Comparison of ENCODE assay signal across 8 mouse cellular contexts in the genomic region with DNA sequence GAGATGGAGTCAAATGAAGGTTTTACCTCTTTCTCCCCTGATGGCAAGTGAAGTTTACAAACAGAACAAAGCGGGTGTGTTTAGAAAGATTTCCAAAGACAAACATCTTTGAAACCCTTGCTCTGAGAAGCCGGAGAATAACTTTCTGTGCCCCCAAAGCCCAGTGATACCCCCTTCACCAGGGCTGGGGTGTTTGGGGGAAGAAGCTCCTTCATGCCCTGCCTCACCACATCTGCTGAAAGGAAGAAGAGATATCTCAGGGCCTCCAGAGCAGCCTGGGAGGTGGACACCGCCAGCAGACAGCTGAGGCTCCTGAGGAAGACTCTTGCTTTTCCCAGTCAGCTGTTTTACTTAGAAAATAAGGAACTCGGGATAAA. TPM values are rescaled to one million over a fixed set of nuclear protein-coding genes. Genes with fewer than 3 reads are reported as not detected.
DNase-seq lines count a peak whose midpoint lies in the region; ATAC-seq and TF ChIP-seq lines count a peak whose summit lies in the region.

No protein-coding gene starts in this region.

- 0 out of 2 replicates have a peak overlapping the region, but pooled peaks have one; percentile 41 for H3K9ac ChIP-seq in heart, embryonic 14.5 days (ENCODE audit: low read length)
- H3K9ac ChIP-seq in MEL (ENCODE audit: control insufficient read depth, low read depth, low read length, poor library complexity, severe bottlenecking): no peak overlapping the region
- no peak overlapping the region for H3K9ac ChIP-seq in forebrain, postnatal 0 days
- peak overlapping the region; percentile 85; the same call in 1 of the 2 replicates for H3K9ac ChIP-seq in midbrain, embryonic 13.5 days (replicated peaks)

- no peak for TF ChIP-seq CTCF in MEL (IDR thresholded peaks at IDR 0.05 in 2 of 3, conservative IDR thresholded peaks at IDR 0.05 in 1 of 3; ENCODE audit: control insufficient read depth in 1 of 3, insufficient read depth in 1 of 3, low read depth in 2 of 3, low read length in 3 of 3, poor library complexity in 1 of 3, severe bottlenecking in 1 of 3)
- TF ChIP-seq CTCF in forebrain, postnatal 0 days (IDR thresholded peaks at IDR 0.05; ENCODE audit: low read depth): no peak

- H3K27me3 ChIP-seq in heart, embryonic 14.5 days (ENCODE audit: control insufficient read depth, insufficient read depth, low read length): no peaks in the 10 kb centered on the region
- peaks cover 0 to 1% of the 10 kb centered on the region in 2 experiments; a peak in 2 of 4 replicates for H3K27me3 ChIP-seq in MEL (ENCODE audit: control insufficient read depth in 1 of 2, insufficient read depth in 2 of 2, low read length in 2 of 2)
- no peaks in the 10 kb centered on the region for H3K27me3 ChIP-seq in forebrain, postnatal 0 days (ENCODE audit: insufficient read depth, low read length)
- H3K27me3 ChIP-seq in midbrain, embryonic 13.5 days: 0 out of 2 replicates have a peak, but pooled peaks cover 7% of the 10 kb centered on the region

- peak overlapping the region in 1 of 2 experiments; percentile 92; a peak in 2 of 4 replicates for H3K4me3 ChIP-seq in heart, embryonic 14.5 days (ENCODE audit: control insufficient read depth in 1 of 2, insufficient read depth in 1 of 2, low read depth in 1 of 2, low read length in 2 of 2)
- H3K4me3 ChIP-seq in MEL (ENCODE audit: control insufficient read depth in 1 of 2, insufficient read depth in 1 of 2, low read depth in 2 of 2, low read length in 2 of 2): no peak overlapping the region
- no peak overlapping the region for H3K4me3 ChIP-seq in forebrain, postnatal 0 days (ENCODE audit: low read depth, low read length)
- peak overlapping the region; percentile 82 for H3K4me3 ChIP-seq in midbrain, embryonic 13.5 days (replicated peaks)

- peaks cover 9 to 23% of the 10 kb centered on the region in 2 experiments; a peak in 3 of 4 replicates for H3K4me1 ChIP-seq in heart, embryonic 14.5 days (ENCODE audit: control insufficient read depth in 2 of 2, insufficient read depth in 2 of 2, low read length in 2 of 2)
- peaks cover 7 to 28% of the 10 kb centered on the region in 2 experiments; a peak in 3 of 4 replicates for H3K4me1 ChIP-seq in MEL (ENCODE audit: control insufficient read depth in 1 of 2, insufficient read depth in 2 of 2, low read length in 2 of 2)
- H3K4me1 ChIP-seq in forebrain, postnatal 0 days (ENCODE audit: insufficient read depth): peaks cover 10% of the 10 kb centered on the region; the same call in 1 of the 2 replicates
- peaks cover 40% of the 10 kb centered on the region for H3K4me1 ChIP-seq in midbrain, embryonic 13.5 days (replicated peaks)

- no peak for ATAC-seq in heart, embryonic 14.5 days (ENCODE audit: insufficient number of reproducible peaks, insufficient read depth, low FRiP score, low read depth)
- no peak for ATAC-seq in forebrain, postnatal 0 days
- no peak for ATAC-seq in midbrain, embryonic 13.5 days

- no peak for TF ChIP-seq RAD21 in MEL (IDR thresholded peaks at IDR 0.05; ENCODE audit: low read depth, low read length)

- no peak for TF ChIP-seq POLR2A in MEL (IDR thresholded peaks at IDR 0.05; ENCODE audit: control insufficient read depth in 1 of 2, insufficient read depth in 1 of 2, low read depth in 1 of 2, low read length in 2 of 2, poor library complexity in 1 of 2)

- H3K9me3 ChIP-seq in heart, embryonic 14.5 days (ENCODE audit: control insufficient read depth, low read length): no peaks in the 10 kb centered on the region
- H3K9me3 ChIP-seq in MEL (replicated peaks; ENCODE audit: insufficient read depth, low read length): no peaks in the 10 kb centered on the region
- H3K9me3 ChIP-seq in forebrain, postnatal 0 days (ENCODE audit: low read length): no peaks in the 10 kb centered on the region
- no peaks in the 10 kb centered on the region for H3K9me3 ChIP-seq in midbrain, embryonic 13.5 days

- H3K4me2 ChIP-seq in heart, embryonic 14.5 days (ENCODE audit: low read length): peak overlapping the region; percentile 95
- peak overlapping the region; percentile 85 for H3K4me2 ChIP-seq in forebrain, postnatal 0 days (ENCODE audit: low read depth)
- H3K4me2 ChIP-seq in midbrain, embryonic 13.5 days (replicated peaks): peak overlapping the region; percentile 76

- 69% methylated on average over 4 of the region's 4 CpGs for WGBS in heart, embryonic 14.5 days
- WGBS in forebrain, postnatal 0 days: 82% methylated on average over 4 of the region's 4 CpGs
- WGBS in midbrain, embryonic 13.5 days: 92% methylated on average over 4 of the region's 4 CpGs

- no peaks in the 10 kb centered on the region for H3K79me2 ChIP-seq in MEL (ENCODE audit: control insufficient read depth, insufficient read depth, low read length, poor library complexity)

- H3K27ac ChIP-seq in heart, embryonic 14.5 days (replicated peaks in 1 of 2; ENCODE audit: control insufficient read depth in 1 of 2, insufficient read depth in 1 of 2, low read depth in 2 of 2, low read length in 2 of 2): no peak overlapping the region
- H3K27ac ChIP-seq in MEL (ENCODE audit: control insufficient read depth, low read depth, low read length): no peak overlapping the region
- no peak overlapping the region for H3K27ac ChIP-seq in forebrain, postnatal 0 days (ENCODE audit: low read depth, low read length)
- no peak overlapping the region for H3K27ac ChIP-seq in midbrain, embryonic 13.5 days

- DNase-seq in heart, adult 8-10 months (ENCODE audit: low spot score): no peak
- DNase-seq in MEL (ENCODE audit: low read depth, low spot score): peak; percentile 26
- DNase-seq in forebrain, postnatal 0 days: no peak
- DNase-seq in embryo, embryonic 10 days (ENCODE audit: low spot score): no peak
- no peak for DNase-seq in urinary bladder, postnatal 4 days (ENCODE audit: low spot score in 2 of 2)
- DNase-seq in cerebellum, postnatal 4 days (ENCODE audit: low spot score in 2 of 2): no peak

- TF ChIP-seq EP300 in MEL (IDR thresholded peaks at IDR 0.05; ENCODE audit: low read depth in 1 of 2, low read length in 2 of 2): 0 out of 4 replicates have a peak, but pooled peaks of 1 of the 2 experiments have one; percentile 29

- no peaks in the 10 kb centered on the region for H3K36me3 ChIP-seq in heart, embryonic 14.5 days (ENCODE audit: control insufficient read depth, insufficient read depth, low read length)
- H3K36me3 ChIP-seq in MEL (ENCODE audit: control insufficient read depth in 1 of 2, insufficient read depth in 2 of 2, low read length in 2 of 2): peaks cover 0 to 24% of the 10 kb centered on the region in 2 experiments; a peak in 2 of 4 replicates
- H3K36me3 ChIP-seq in forebrain, postnatal 0 days (ENCODE audit: insufficient read depth): no peaks in the 10 kb centered on the region
- H3K36me3 ChIP-seq in midbrain, embryonic 13.5 days: no peaks in the 10 kb centered on the region

TF ChIP-seq in MEL, 35 proteins besides CTCF, POLR2A, EP300 and RAD21:
- peak; percentile 56 for TF ChIP-seq ETS1 (IDR thresholded peaks at IDR 0.05; ENCODE audit: low read depth, low read length)
- TF ChIP-seq ELF1 (IDR thresholded peaks at IDR 0.05; ENCODE audit: low read depth, low read length): no peak
- no peak for TF ChIP-seq UBTF (IDR thresholded peaks at IDR 0.05; ENCODE audit: borderline replicate concordance, insufficient read depth, low read depth, low read length)
- no peak for TF ChIP-seq E2F4 (IDR thresholded peaks at IDR 0.05; ENCODE audit: borderline replicate concordance, low read depth, low read length)
- 0 out of 2 replicates have a peak, but pooled peaks have one; percentile 28 for TF ChIP-seq SIN3A (IDR thresholded peaks at IDR 0.05; ENCODE audit: low read length)
- no peak for TF ChIP-seq USF1 (IDR thresholded peaks at IDR 0.05; ENCODE audit: low read depth, low read length)
- TF ChIP-seq USF2 (IDR thresholded peaks at IDR 0.05; ENCODE audit: borderline replicate concordance in 1 of 2, insufficient read depth in 1 of 2, low read depth in 1 of 2, low read length in 2 of 2): no peak
- TF ChIP-seq KAT2A (conservative IDR thresholded peaks at IDR 0.05; ENCODE audit: low read depth, low read length): no peak
- TF ChIP-seq ZC3H11A (IDR thresholded peaks at IDR 0.05; ENCODE audit: low read depth, low read length): no peak
- no peak for TF ChIP-seq MAFK (IDR thresholded peaks at IDR 0.05; ENCODE audit: borderline replicate concordance, low read depth, low read length)

RNA-seq across cellular contexts. Expression of gene Ankrd44, which starts 1.9 kb away (rescaled TPM):
- polyA plus RNA-seq in heart, embryonic 14.5 days (2014; fragmentation: Nextera tagmentation; extraction: Ambion mirVana): 9.2 and 10.5 TPM in 2 replicates
- 10 to 100 TPM in 1 of 4 experiments, 1 to 10 TPM in 3; 6.9 to 13.4 (median 8.3) TPM for total RNA-seq in heart, adult 8-10 months (2022)
- total RNA-seq in MEL (2012; rRNA removed): 1.9 and 2.3 TPM in 2 replicates
- polyA plus RNA-seq in MEL (2012; ENCODE audit: insufficient read depth in 1 of 2, insufficient read length in 2 of 2, low read depth in 1 of 2, low replicate concordance in 2 of 2, missing spikeins in 1 of 2): 1 to 10 TPM in 1 of 2 experiments, not detected in 1; 4.4 TPM
- 47.2 and 88.1 TPM in 2 replicates for total RNA-seq in forebrain, postnatal 0 days (2014; rRNA removed)
- 7.2 and 12.8 TPM in 2 replicates for polyA plus RNA-seq in forebrain, postnatal 0 days (2015; fragmentation: Nextera tagmentation; extraction: Ambion mirVana)
- polyA plus RNA-seq in midbrain, embryonic 13.5 days (2015; fragmentation: Nextera tagmentation; extraction: Ambion mirVana): 19.7 and 22.2 TPM in 2 replicates

Comparison
In these comparisons a context has a peak if more than half of its experiments do, and no peak if none do; other contexts are left out.
1. H3K9ac ChIP-seq: peak in heart, embryonic 14.5 days (single experiment) and midbrain, embryonic 13.5 days (single experiment); none in MEL (single experiment) and forebrain, postnatal 0 days (single experiment).
2. Peak in every context shown above with its lines, with median percentiles within 50 percentile points of each other: H3K4me2 ChIP-seq.